Mouse (Mus musculus) small intestine, adult 2 months (tissue): ENCODE data around the gene Accsl.

Experiments used
- CTCF ChIP-seq: fragments of 200-500 bp; IDR thresholded peaks from 2 replicates; pipeline ENCODE4 v1.5.1; 2012; ENCODE audit warnings: low read depth, mild to moderate bottlenecking, control low read depth, inconsistent platforms, low read length, moderate library complexity, mixed read lengths; ENCODE audit not compliant: insufficient replicate concordance, insufficient read length; ENCODE audit errors: extremely low read depth
- POLR2A ChIP-seq: fragments of 200-500 bp; IDR thresholded peaks from 2 replicates; pipeline ENCODE4 v1.6.1; 2012; ENCODE audit warnings: low read depth, mild to moderate bottlenecking, control low read depth, inconsistent platforms, low read length, moderate library complexity

- TF ChIP-seq POLR2A (no peak), CTCF (no peak)
These were observed 19.4 kb upstream of the Accsl start for GRCm38 (mm10) chr2:93888366-93888765.
